Mouse (Mus musculus) forebrain, embryonic 11.5 days (tissue): Measurements from ENCODE around the gene Slc4a8. TPM values are rescaled to one million over a fixed set of nuclear protein-coding genes. Genes with fewer than 3 reads are reported as not detected.
A peak's percentile ranks its signal among the peaks of the same experiment; 100 is the strongest.

Experiments
- ATAC-seq: fragments of 200-750 bp; cut with Nextera tagmentation; replicated peaks from 2 replicates; pipeline ENCODE4 v1.8.0; 2017; ENCODE audit warnings: moderate TSS enrichment; ENCODE audit not compliant: low FRiP score
- DNase-seq: peaks from one replicate; pipeline ENCODE4 v3.0.0-alpha.2; 2017; ENCODE audit warnings: low spot score
- H3K27ac ChIP-seq: fragments of 300-500 bp; sonication (generic); 2 replicates; pipeline ENCODE4 v1.5.1; 2014; ENCODE audit warnings: low read depth, low read length
- H3K27me3 ChIP-seq: fragments of 300-500 bp; sonication (generic); 2 replicates; pipeline ENCODE4 v1.6.1; 2014; ENCODE audit warnings: mild to moderate bottlenecking, low read length, mixed read lengths; ENCODE audit not compliant: control insufficient read depth, insufficient read depth
- H3K36me3 ChIP-seq: fragments of 300-500 bp; sonication (generic); 2 replicates; pipeline ENCODE4 v1.6.1; 2014; ENCODE audit warnings: mild to moderate bottlenecking, low read length, moderate library complexity, mixed read lengths; ENCODE audit not compliant: control insufficient read depth, insufficient read depth
- H3K4me1 ChIP-seq: fragments of 300-500 bp; sonication (generic); replicated peaks from 2 replicates; pipeline ENCODE4 v1.6.1; 2014; ENCODE audit warnings: low read length, mixed read lengths; ENCODE audit not compliant: control insufficient read depth, insufficient read depth
- H3K4me2 ChIP-seq: fragments of 300-500 bp; sonication (generic); 2 replicates; pipeline ENCODE4 v1.6.1; 2014; ENCODE audit warnings: low read depth, mild to moderate bottlenecking, low read length, moderate library complexity, mixed read lengths; ENCODE audit not compliant: severe bottlenecking
- H3K4me3 ChIP-seq: fragments of 300-500 bp; sonication (generic); 2 replicates; pipeline ENCODE4 v1.5.1; 2014; ENCODE audit warnings: low read depth, low read length
- H3K9ac ChIP-seq: fragments of 300-500 bp; sonication (generic); 2 replicates; pipeline ENCODE4 v1.6.1; 2014; ENCODE audit warnings: low read length
- H3K9me3 ChIP-seq: fragments of 300-500 bp; sonication (generic); 2 replicates; pipeline ENCODE4 v1.6.1; 2016; ENCODE audit warnings: low read length, mixed read lengths; ENCODE audit not compliant: control insufficient read depth
- WGBS: fragments of 180-500 bp; shearing (Covaris S2); extraction: QIAGEN DNeasy Blood & Tissue Kit; methylation state at CpG from one replicate; pipeline ENCODE4 v1.1.7; 2014; 5-methylcytosine and 5-hydroxymethylcytosine counted together
- polyA plus RNA-seq: library from polyadenylated mRNA; unstranded; fragments of >200 nt; fragmentation: Nextera tagmentation; extraction: Ambion mirVana; gene quantifications from 2 replicates; pipeline ENCODE4 v1.2.1, GENCODE M21; 2014

Slc4a8 gene
- 12.3 and 12.8 TPM in 2 replicates for polyA plus RNA-seq

GRCm38 (mm10) chr15:100761419-100762185, at the start of gene Slc4a8:
Gene Slc4a8, plus strand, starts transcription at chr15:100761747.
- under 1% methylated on average over 64 of the region's 64 CpGs for WGBS

DNA sequence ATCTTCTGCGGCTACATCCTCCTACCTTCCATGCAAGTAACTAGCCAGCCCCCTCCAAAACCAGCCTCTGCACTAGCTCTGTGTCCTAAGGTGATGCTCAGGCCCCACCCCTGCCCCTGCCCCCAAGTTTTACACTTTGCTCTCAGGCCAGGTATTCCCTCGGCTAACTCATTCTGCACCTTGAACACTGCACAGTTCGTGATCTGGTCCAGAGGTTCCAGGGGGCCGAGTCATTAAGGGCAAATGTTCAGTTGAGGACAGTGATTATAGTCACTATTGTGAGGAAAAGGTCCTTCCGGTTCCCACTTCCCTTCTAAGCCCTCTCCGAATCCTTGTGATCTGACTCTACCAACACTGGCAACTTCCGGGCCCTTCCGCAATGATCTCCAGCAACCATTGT, 47.1 kb upstream of the Slc4a8 start:
- Histone ChIP-seq H3K4me1 (no peaks in the 10 kb centered on the region), H3K9me3 (no peaks in the 10 kb centered on the region), H3K4me3 (no peak overlapping the region), H3K27ac (no peak overlapping the region), H3K4me2 (no peak overlapping the region), H3K9ac (no peak overlapping the region), H3K27me3 (no peaks in the 10 kb centered on the region), H3K36me3 (no peaks in the 10 kb centered on the region)
- no peak for ATAC-seq
- no peak for DNase-seq
- WGBS, result 95% methylated on average over 8 of the region's 8 CpGs

More at GRCm38 (mm10) chr15:100761419-100762185, at the start of gene Slc4a8:
- Histone ChIP-seq H3K27ac (peak within 1 kb of the TSS; percentile 75), H3K4me3 (peak within 1 kb of the TSS; percentile 66), H3K4me1 (peaks cover 8% of the 10 kb centered on the region; the same call in 1 of the 2 replicates), H3K27me3 (no peaks in the 10 kb centered on the region), H3K9ac (peak within 1 kb of the TSS; percentile 77), H3K9me3 (no peaks in the 10 kb centered on the region), H3K4me2 (peak within 1 kb of the TSS; percentile 84), H3K36me3 (no peaks in the 10 kb centered on the region)
- DNase-seq (peak; percentile 98), ATAC-seq (peak; percentile 96)

DNA sequence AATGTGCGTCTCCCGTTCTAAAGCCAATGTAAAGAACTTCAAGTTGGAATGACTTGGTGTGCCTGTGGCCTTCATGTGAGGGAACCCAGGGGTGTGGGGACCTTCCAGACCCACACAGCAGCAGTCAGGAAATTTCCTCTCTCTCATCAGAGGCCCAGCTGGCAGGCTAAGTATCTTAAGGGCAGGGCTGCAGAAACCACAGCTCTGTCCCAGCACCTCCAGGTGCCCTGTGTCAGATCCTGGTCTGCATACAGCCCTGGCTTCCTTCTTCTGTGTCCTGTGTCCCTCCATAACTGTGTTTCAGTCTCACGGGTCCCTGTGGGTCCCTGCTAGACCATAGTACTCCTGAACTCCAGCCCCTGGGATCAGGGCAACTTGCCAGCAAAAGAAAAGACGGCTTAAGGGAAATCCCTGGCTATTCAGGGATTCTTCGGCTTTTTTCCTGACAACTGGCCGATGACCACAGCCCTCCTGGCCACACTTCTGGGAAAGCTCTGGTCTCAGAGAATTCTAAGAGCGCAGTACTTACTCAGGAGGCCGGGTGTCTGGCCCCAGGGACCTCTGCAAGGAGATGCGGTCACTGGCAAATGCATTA, 46.1 kb upstream of the Slc4a8 start:
- no peaks in the 10 kb centered on the region for H3K4me1 ChIP-seq
- WGBS, result 50% methylated on average over 9 of the region's 9 CpGs
- no peak for DNase-seq
- H3K27me3 ChIP-seq, result no peaks in the 10 kb centered on the region
- H3K36me3 ChIP-seq, result no peaks in the 10 kb centered on the region
- H3K27ac ChIP-seq, result no peak overlapping the region
- H3K9me3 ChIP-seq, result no peaks in the 10 kb centered on the region
- no peak overlapping the region; the same call in 1 of the 2 replicates for H3K9ac ChIP-seq
- no peak for ATAC-seq
- no peak overlapping the region for H3K4me3 ChIP-seq
- H3K4me2 ChIP-seq, result no peak overlapping the region

- Histone ChIP-seq H3K4me3 (no peak overlapping the region), H3K36me3 (no peaks in the 10 kb centered on the region), H3K9ac (no peak overlapping the region), H3K27ac (no peak overlapping the region), H3K4me1 (no peaks in the 10 kb centered on the region), H3K4me2 (no peak overlapping the region), H3K27me3 (no peaks in the 10 kb centered on the region), H3K9me3 (no peaks in the 10 kb centered on the region)
- ATAC-seq (no peak), DNase-seq (no peak)
- WGBS, result 89% methylated on average over 6 of the region's 6 CpGs
Measured at GRCm38 (mm10) chr15:100717933-100718332, 43.6 kb upstream of the Slc4a8 start.

DNA sequence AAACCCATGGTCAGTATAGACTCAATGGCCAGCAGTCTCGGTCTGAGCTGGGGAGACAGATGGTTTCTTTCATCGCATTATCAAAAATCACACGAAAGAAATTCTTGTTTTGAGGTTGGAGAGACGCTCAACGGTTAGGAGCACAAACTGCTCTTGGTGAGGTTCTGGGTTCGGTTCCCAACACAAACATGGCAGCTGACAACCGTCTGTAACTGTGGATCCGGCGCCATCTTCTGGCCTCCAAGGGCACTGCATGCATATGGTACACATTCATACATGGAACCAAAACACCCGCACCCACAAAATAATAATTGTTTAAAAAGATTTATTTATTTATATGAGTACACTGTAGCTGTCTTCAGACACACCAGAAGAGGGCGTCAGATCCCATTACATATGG, 43.0 kb upstream of the Slc4a8 start:
- no peak for DNase-seq
- no peaks in the 10 kb centered on the region for H3K27me3 ChIP-seq
- 78% methylated on average over 11 of the region's 11 CpGs for WGBS
- no peaks in the 10 kb centered on the region for H3K9me3 ChIP-seq
- ATAC-seq, result no peak
- H3K27ac ChIP-seq, result no peak overlapping the region
- H3K4me3 ChIP-seq, result no peak overlapping the region
- H3K9ac ChIP-seq, result no peak overlapping the region
- no peaks in the 10 kb centered on the region for H3K4me1 ChIP-seq
- H3K4me2 ChIP-seq, result no peak overlapping the region
- no peaks in the 10 kb centered on the region for H3K36me3 ChIP-seq

DNA sequence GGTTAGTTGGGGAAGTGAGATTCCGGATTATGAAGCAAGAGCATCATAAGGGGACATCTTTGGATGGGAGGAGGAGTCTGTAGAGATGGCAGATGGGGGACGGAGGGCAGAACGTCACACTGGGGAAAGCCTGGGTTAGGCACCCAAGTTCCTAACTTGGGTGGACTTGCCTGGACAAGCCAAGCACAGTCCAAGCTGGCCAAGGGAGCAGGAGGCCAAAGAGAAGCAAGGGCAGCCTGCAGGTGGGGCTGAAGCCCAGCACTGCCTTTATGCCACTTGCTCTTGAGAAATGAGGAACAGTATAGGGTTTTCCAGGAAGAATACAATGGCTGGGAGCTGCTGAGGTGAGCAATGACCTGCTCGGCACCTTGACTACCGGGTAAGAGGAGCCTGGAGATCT, 42.3 kb upstream of the Slc4a8 start:
- 93% methylated on average over 5 of the region's 5 CpGs for WGBS
- Histone ChIP-seq H3K9me3 (no peaks in the 10 kb centered on the region), H3K36me3 (no peaks in the 10 kb centered on the region), H3K27ac (no peak overlapping the region), H3K27me3 (no peaks in the 10 kb centered on the region), H3K4me1 (no peaks in the 10 kb centered on the region), H3K4me3 (no peak overlapping the region), H3K4me2 (no peak overlapping the region), H3K9ac (no peak overlapping the region)
- no peak for DNase-seq
- ATAC-seq, result no peak

DNA sequence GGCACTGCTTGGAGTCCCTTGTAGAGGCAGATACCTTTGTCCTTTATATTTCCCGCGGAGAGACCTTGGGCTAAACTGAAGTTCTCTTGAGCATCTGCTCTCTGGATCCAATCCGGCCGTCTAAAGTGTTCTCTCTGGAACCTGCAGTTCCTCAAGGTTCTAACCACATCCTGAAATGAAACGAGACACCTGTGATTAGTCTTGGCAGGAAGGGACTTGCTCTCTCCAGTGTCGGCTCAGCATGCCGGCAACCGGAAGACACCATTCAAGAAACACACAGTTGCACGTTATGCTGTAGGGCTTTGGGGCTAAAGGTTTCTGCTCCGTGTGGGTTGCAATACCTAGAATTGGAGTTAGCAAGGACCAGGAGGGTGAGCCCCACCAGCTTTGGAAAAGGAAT, 41.5 kb upstream of the Slc4a8 start:
- DNase-seq, result no peak
- Histone ChIP-seq H3K27ac (no peak overlapping the region), H3K9me3 (no peaks in the 10 kb centered on the region), H3K4me3 (no peak overlapping the region), H3K36me3 (no peaks in the 10 kb centered on the region), H3K27me3 (no peaks in the 10 kb centered on the region), H3K4me1 (no peaks in the 10 kb centered on the region), H3K9ac (no peak overlapping the region), H3K4me2 (no peak overlapping the region)
- 87% methylated on average over 10 of the region's 10 CpGs for WGBS
- ATAC-seq, result no peak

DNA sequence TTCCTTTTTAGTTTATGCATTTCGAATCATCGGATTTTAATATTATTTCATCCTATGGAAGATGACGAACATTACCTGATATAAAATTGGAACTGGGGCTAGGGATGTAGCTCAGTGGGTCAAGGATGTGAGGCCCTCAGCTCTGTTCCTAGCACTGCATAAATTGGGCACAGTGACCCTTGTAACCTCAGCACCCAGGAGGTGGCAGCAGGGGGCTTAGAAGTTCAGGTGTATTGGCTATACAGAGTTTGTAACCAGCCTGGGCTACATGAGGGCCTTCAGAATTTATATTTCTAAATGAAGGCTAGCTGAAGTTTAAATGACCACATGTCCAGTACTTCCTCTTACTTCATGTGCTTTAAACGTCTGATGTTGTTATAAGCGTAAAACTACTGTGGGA, 40.1 kb upstream of the Slc4a8 start:
- no peak overlapping the region for H3K9ac ChIP-seq
- H3K4me1 ChIP-seq, result no peaks in the 10 kb centered on the region
- WGBS, result 91% methylated on average over 5 of the region's 5 CpGs
- DNase-seq (no peak), ATAC-seq (no peak)
- H3K9me3 ChIP-seq, result no peaks in the 10 kb centered on the region
- no peak overlapping the region for H3K4me2 ChIP-seq
- no peaks in the 10 kb centered on the region for H3K27me3 ChIP-seq
- H3K4me3 ChIP-seq, result no peak overlapping the region
- no peaks in the 10 kb centered on the region for H3K36me3 ChIP-seq
- no peak overlapping the region for H3K27ac ChIP-seq

DNA sequence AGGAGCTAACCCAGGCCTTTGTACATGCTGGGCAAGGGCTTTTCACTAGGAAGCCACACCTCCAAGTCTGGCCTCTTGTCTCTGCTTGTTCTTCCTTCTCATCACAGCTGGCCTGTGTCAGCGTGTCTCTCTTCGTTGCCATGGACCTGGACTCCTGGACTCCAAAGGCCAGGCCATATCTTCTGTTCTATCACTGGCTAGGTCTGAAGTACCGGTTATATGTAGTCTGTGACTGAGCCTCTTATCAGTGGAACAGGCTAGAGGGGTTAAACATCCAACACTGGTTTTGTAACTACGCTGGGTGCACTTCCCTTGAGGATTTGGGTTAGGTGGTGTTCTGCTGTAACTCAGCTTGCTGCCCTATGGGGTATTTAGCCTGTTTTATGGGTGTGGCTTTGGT, 39.5 kb upstream of the Slc4a8 start:
- Histone ChIP-seq H3K4me3 (no peak overlapping the region), H3K4me2 (no peak overlapping the region), H3K36me3 (no peaks in the 10 kb centered on the region), H3K27ac (no peak overlapping the region), H3K4me1 (no peaks in the 10 kb centered on the region), H3K27me3 (no peaks in the 10 kb centered on the region), H3K9me3 (no peaks in the 10 kb centered on the region), H3K9ac (no peak overlapping the region)
- no peak for ATAC-seq
- WGBS, result 75% methylated on average over 4 of the region's 4 CpGs
- no peak for DNase-seq
